Mouse (Mus musculus) midbrain, postnatal 0 days (tissue): ENCODE data around the gene Nr6a1. TPM values are rescaled to one million over a fixed set of nuclear protein-coding genes. Genes with fewer than 3 reads are reported as not detected.
A peak's percentile ranks its signal among the peaks of the same experiment; 100 is the strongest.

Experiments used
- ATAC-seq: fragments of 200-750 bp; cut with Nextera tagmentation; 2 replicates; pipeline ENCODE4 v1.8.0; 2017; ENCODE audit warnings: moderate number of reproducible peaks, mild to moderate bottlenecking, moderate TSS enrichment, moderate library complexity; ENCODE audit not compliant: low FRiP score
- DNase-seq: peaks from one replicate; pipeline ENCODE4 v3.0.0-alpha.2; 2015; ENCODE audit warnings: low spot score
- H3K27ac ChIP-seq: fragments of 300-500 bp; sonication (generic); 2 replicates; pipeline ENCODE4 v1.5.1; 2014; ENCODE audit warnings: low read depth, mild to moderate bottlenecking, low read length, mixed read lengths
- H3K27me3 ChIP-seq: fragments of 300-500 bp; sonication (generic); 2 replicates; pipeline ENCODE4 v1.6.1; 2014; ENCODE audit warnings: low read length, control low read depth, mixed read lengths; ENCODE audit not compliant: insufficient read depth
- H3K36me3 ChIP-seq: fragments of 300-500 bp; sonication (generic); 2 replicates; pipeline ENCODE4 v1.6.1; 2014; ENCODE audit warnings: low read length, control low read depth, mixed read lengths; ENCODE audit not compliant: insufficient read depth
- H3K4me1 ChIP-seq: fragments of 300-500 bp; sonication (generic); 2 replicates; pipeline ENCODE4 v1.6.1; 2014; ENCODE audit warnings: mild to moderate bottlenecking, control low read depth, antibody characterized with exemption, low read length, mixed read lengths; ENCODE audit not compliant: insufficient read depth
- H3K4me2 ChIP-seq: fragments of 300-500 bp; sonication (generic); 2 replicates; pipeline ENCODE4 v1.6.1; 2014; ENCODE audit warnings: low read depth, mild to moderate bottlenecking, low read length, mixed read lengths; ENCODE audit not compliant: poor library complexity, severe bottlenecking
- H3K4me3 ChIP-seq: fragments of 300-500 bp; sonication (generic); 2 replicates; pipeline ENCODE4 v1.5.1; 2014; ENCODE audit warnings: low read depth, mild to moderate bottlenecking, low read length, moderate library complexity
- H3K9ac ChIP-seq: fragments of 300-500 bp; sonication (generic); replicated peaks from 2 replicates; pipeline ENCODE4 v1.6.1; 2014; ENCODE audit warnings: mild to moderate bottlenecking, low read length, moderate library complexity, mixed read lengths; ENCODE audit not compliant: poor library complexity, severe bottlenecking
- H3K9me3 ChIP-seq: fragments of 300-500 bp; sonication (generic); 2 replicates; pipeline ENCODE4 v1.6.1; 2016; ENCODE audit warnings: low read length, control low read depth
- CTCF ChIP-seq: IDR thresholded peaks from 2 replicates; pipeline ENCODE4 v1.5.1; 2016; ENCODE audit warnings: antibody characterized with exemption, mild to moderate bottlenecking
- WGBS: fragments of 180-500 bp; shearing (Covaris S2); extraction: QIAGEN DNeasy Blood & Tissue Kit; methylation state at CpG from one replicate; pipeline ENCODE4 v1.1.7; 2014; 5-methylcytosine and 5-hydroxymethylcytosine counted together
- polyA plus RNA-seq: library from polyadenylated mRNA; unstranded; fragments of >200 nt; fragmentation: Nextera tagmentation; extraction: Ambion mirVana; gene quantifications from 2 replicates; pipeline ENCODE4 v1.2.1, GENCODE M21; 2015
- total RNA-seq: library from RNA; depleted of rRNA; stranded (reverse); fragments of >200 nt; gene quantifications from 2 replicates; pipeline ENCODE4 v1.2.3, GENCODE M21; 2014

Nr6a1 gene
- total and polyA plus RNA-seq, 2 experiments from 2014 or later = 0.93 to 4.9 TPM

DNA sequence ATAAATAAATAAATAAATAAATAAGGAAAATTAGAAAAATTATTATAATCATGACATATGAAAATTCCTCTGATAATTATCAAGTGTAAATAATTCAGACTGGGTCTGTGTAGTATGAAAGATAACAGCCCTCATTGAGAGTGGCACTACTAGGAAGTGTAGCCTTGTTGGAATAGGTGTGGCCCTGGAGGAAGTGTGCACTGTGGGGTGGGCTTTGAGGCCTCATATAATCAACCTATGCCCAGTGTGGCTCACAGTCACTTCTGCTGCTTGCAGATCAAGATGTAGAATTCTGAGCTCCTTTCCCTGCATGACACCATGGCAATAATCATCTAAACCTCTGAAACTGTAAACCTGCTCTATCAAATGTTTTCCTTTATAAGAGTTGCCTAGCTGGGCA is 24.6 kb downstream of the Nr6a1 start:
- Histone ChIP-seq H3K27me3 (no peaks in the 10 kb centered on the region), H3K4me1 (no peaks in the 10 kb centered on the region), H3K9me3 (no peaks in the 10 kb centered on the region), H3K9ac (no peak overlapping the region), H3K36me3 (no peaks in the 10 kb centered on the region), H3K4me2 (no peak overlapping the region), H3K27ac (no peak overlapping the region), H3K4me3 (no peak overlapping the region)
- DNase-seq = no peak
- TF ChIP-seq CTCF = no peak
- ATAC-seq = no peak

- TF ChIP-seq CTCF = no peak
- no peak for DNase-seq
- Histone ChIP-seq H3K9me3 (no peaks in the 10 kb centered on the region), H3K4me1 (no peaks in the 10 kb centered on the region), H3K4me3 (no peak overlapping the region), H3K4me2 (no peak overlapping the region), H3K27ac (no peak overlapping the region), H3K36me3 (no peaks in the 10 kb centered on the region), H3K27me3 (no peaks in the 10 kb centered on the region), H3K9ac (no peak overlapping the region)
- 91% methylated on average over 5 of the region's 5 CpGs for WGBS
- ATAC-seq = no peak
Observed at GRCm38 (mm10) chr2:38880907-38881672, 46.4 kb downstream of the Nr6a1 start.

- H3K4me2 ChIP-seq = no peak overlapping the region
- H3K27ac ChIP-seq = no peak overlapping the region
- H3K36me3 ChIP-seq = no peaks in the 10 kb centered on the region
- TF ChIP-seq CTCF = no peak
- no peaks in the 10 kb centered on the region for H3K4me1 ChIP-seq
- no peaks in the 10 kb centered on the region for H3K27me3 ChIP-seq
- DNase-seq (no peak), ATAC-seq (no peak)
- H3K9ac ChIP-seq = no peak overlapping the region
- H3K9me3 ChIP-seq = no peaks in the 10 kb centered on the region
- H3K4me3 ChIP-seq = no peak overlapping the region
- 40% methylated on average over 1 of the region's 1 CpGs for WGBS
Observed at GRCm38 (mm10) chr2:38874544-38875108, 52.9 kb downstream of the Nr6a1 start.

- DNase-seq = no peak
- H3K4me1 ChIP-seq = no peaks in the 10 kb centered on the region
- H3K9ac ChIP-seq = no peak overlapping the region
- no peak for ATAC-seq
- WGBS = 40% methylated on average over 1 of the region's 1 CpGs
- no peak overlapping the region for H3K4me3 ChIP-seq
- no peaks in the 10 kb centered on the region for H3K27me3 ChIP-seq
- no peaks in the 10 kb centered on the region for H3K9me3 ChIP-seq
- H3K36me3 ChIP-seq = no peaks in the 10 kb centered on the region
- no peak for TF ChIP-seq CTCF
- no peak overlapping the region for H3K4me2 ChIP-seq
- no peak overlapping the region for H3K27ac ChIP-seq
Observed at GRCm38 (mm10) chr2:38872730-38873129, 54.8 kb downstream of the Nr6a1 start.

- DNase-seq (no peak), ATAC-seq (no peak)
- no peak for TF ChIP-seq CTCF
- Histone ChIP-seq H3K4me2 (no peak overlapping the region), H3K27ac (no peak overlapping the region), H3K9ac (no peak overlapping the region), H3K27me3 (no peaks in the 10 kb centered on the region), H3K36me3 (no peaks in the 10 kb centered on the region), H3K9me3 (no peaks in the 10 kb centered on the region), H3K4me1 (no peaks in the 10 kb centered on the region), H3K4me3 (no peak overlapping the region)
- WGBS = 80% methylated on average over 1 of the region's 1 CpGs
Observed at GRCm38 (mm10) chr2:38866711-38867110, 60.8 kb downstream of the Nr6a1 start.

DNA sequence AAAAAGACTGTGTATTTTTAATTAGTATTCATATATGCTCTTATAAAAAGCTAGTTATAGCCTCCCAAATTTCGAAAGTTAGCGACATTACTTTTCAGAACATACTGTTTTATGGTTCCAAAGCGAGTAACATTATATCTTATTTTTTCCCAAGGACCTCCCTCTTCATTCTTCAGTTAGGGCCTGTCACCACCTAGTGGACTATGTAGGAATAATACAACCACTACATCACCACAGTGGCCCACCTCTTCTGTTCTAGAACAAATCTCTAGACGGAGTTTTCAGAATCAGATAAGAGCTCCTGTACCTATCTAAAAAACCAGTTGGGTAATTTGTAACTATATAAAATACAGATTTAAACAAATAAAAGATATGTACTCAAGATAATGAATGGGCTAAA is 63.5 kb downstream of the Nr6a1 start:
- H3K9ac ChIP-seq = no peak overlapping the region
- DNase-seq (peak; percentile 71), ATAC-seq (peak; percentile 58; the same call in 1 of the 2 replicates)
- H3K27me3 ChIP-seq = no peaks in the 10 kb centered on the region
- H3K4me2 ChIP-seq = no peak overlapping the region
- H3K27ac ChIP-seq = no peak overlapping the region
- no peaks in the 10 kb centered on the region for H3K9me3 ChIP-seq
- no peak overlapping the region for H3K4me3 ChIP-seq
- no peaks in the 10 kb centered on the region for H3K4me1 ChIP-seq
- 46% methylated on average over 4 of the region's 4 CpGs for WGBS
- no peaks in the 10 kb centered on the region for H3K36me3 ChIP-seq
- TF ChIP-seq CTCF = peak; percentile 89
